Mouse (Mus musculus) liver, adult 2 months (tissue): Measurements from ENCODE around the gene Mrps2.

ENCODE experiments used
- CTCF ChIP-seq: fragments of 200-500 bp; IDR thresholded peaks from 2 replicates; pipeline ENCODE4 v1.5.1; 2011; ENCODE audit warnings: low read depth, low read length, control low read depth
- POLR2A ChIP-seq: fragments of 200-500 bp; IDR thresholded peaks from 2 replicates; pipeline ENCODE4 v1.6.1; 2011; ENCODE audit warnings: low read length, control low read depth; ENCODE audit not compliant: insufficient read depth; ENCODE audit errors: extremely low read depth

DNA sequence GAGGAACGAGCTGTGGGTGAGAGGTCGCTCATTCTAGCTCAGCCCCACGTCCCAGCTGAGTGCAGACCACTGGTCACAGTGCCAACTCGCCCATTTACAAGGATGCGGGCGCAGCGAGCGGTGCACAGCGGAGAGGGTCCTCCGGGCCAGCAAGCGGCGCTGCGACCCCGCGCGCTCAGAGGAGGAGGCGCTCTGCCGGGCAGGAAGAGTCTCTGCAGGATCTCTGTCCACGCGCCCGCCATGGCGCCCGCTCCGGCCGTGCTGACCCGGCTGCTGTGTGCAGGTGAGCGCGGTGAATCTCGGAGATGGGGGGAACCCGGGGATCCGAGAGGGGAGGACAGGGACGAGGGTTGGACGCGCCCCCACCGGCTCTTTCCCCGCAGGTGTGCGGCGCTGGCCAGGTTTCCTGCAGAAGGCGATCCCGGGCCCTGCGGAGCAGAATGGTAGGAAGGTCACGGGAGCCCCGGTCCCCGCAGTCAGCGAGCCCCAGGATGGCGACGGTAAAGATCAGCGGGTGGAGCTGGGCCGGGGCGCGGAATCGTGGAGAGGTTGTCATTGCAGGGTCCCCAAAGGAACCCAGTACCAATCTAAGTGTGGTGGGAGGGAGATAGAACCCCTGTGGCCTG lies at the start of gene Mrps2:
- TF ChIP-seq POLR2A (peak; percentile 86), CTCF (peak; percentile 87)
